Mouse (Mus musculus) liver, embryonic 14.5 days (tissue): Measurements from ENCODE around the gene Casp4.

ENCODE experiments used
- CTCF ChIP-seq: IDR thresholded peaks from 2 replicates; pipeline ENCODE4 v1.5.1; 2016; ENCODE audit warnings: antibody characterized with exemption, low read depth, control low read depth
- EP300 ChIP-seq: IDR thresholded peaks from 2 replicates; pipeline ENCODE4 v1.6.1; 2016; ENCODE audit warnings: antibody characterized with exemption, low read depth

DNA sequence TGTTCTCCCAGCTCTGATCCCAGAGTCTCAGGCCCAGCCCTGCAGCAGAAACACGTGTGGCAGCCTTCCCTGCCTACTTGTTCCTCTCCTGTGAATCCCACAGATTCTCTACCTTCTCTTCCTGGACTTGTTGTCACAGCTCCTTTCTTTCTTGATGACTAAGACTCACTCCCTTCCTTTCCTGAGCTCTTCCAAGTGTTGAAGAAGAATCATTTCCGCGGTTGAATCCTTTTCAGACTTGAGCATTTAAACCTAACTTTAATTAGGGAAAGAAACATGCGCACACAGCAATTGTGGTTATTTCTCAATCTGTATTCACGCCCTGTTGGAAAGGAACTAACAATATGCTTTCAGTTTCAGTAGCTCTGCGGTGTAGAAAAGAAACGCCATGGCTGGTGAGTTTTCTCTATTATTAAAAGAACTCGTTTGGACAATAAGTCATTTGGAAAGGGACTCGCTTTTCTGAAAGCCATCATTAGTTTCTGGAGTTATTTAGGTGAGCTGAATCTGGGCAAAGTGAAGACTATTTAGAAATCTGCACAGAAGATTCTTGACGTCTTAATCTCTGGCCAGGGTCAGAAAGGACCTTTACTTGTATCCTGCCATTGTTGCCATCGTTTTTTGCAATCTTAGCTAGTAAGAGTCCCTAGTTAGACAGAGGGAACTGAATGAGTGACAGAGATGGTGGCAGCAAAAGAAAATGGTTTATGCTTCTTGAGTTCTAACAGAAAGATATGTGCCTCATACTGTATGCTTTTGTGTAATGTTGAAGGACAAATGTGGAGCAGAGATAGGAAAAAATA lies 10.1 kb upstream of the Casp4 start, which contains the start of gene Casp1:
- TF ChIP-seq CTCF = no peak
- no peak for TF ChIP-seq EP300
